Mouse (Mus musculus): Measurements from ENCODE around the gene Zfp3.
A peak's percentile ranks its signal among the peaks of the same experiment; 100 is the strongest.

Gene Zfp3

GRCm38 (mm10) chr11:70809011-70809410 is 45.0 kb downstream of the Zfp3 start:
- no peak for DNase-seq

DNA sequence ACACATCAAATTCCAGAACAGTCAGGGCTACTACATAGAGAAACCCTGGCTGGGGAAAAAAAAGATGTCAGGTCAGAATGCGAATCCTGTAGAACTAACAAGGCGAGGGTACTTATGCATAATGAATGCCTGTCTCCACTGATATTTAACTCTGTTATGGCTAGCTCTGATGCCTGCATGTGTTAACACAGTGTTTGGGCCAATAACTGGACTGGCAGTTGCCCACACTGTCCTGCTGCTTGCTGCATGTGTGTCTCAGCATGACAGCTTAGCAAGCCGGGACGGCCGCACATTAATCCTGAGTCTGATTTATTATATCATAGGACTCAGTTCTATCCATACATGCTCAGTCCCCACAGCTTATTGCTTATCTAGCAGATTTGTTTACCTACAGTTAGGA is 47.0 kb downstream of the Zfp3 start:
- DNase-seq = no peak

GRCm38 (mm10) chr11:70811471-70812240 is 47.6 kb downstream of the Zfp3 start:
- peak; percentile 12 for DNase-seq

- DNase-seq = no peak
Observed at GRCm38 (mm10) chr11:70812365-70812764, 48.4 kb downstream of the Zfp3 start, which contains the start of gene Scimp. Scimp (minus strand) TSS chr11:70812586.

GRCm38 (mm10) chr11:70815071-70815470 is 51.1 kb downstream of the Zfp3 start:
- DNase-seq = no peak

GRCm38 (mm10) chr11:70815498-70816078 is 51.6 kb downstream of the Zfp3 start:
- DNase-seq = peak; percentile 34

GRCm38 (mm10) chr11:70816770-70817169 is 52.8 kb downstream of the Zfp3 start:
- no peak for DNase-seq

GRCm38 (mm10) chr11:70820120-70820519 is 56.1 kb downstream of the Zfp3 start:
- no peak for DNase-seq

- DNase-seq = peak; percentile 46
Observed at GRCm38 (mm10) chr11:70821728-70822591, 58.0 kb downstream of the Zfp3 start.
